Mouse (Mus musculus): Measurements from ENCODE around the gene Ccdc184. TPM values are rescaled to one million over a fixed set of nuclear protein-coding genes. Genes with fewer than 3 reads are reported as not detected.

Gene Ccdc184
- polyA plus RNA-seq, 1 experiment from 2014 or later, result 1.1 TPM

GRCm38 (mm10) chr15:98155944-98156343 is 11.0 kb upstream of the Ccdc184 start:
- no peaks in the 10 kb centered on the region for H3K9me3 ChIP-seq
- H3K4me1 ChIP-seq, result no peaks in the 10 kb centered on the region
- no peak overlapping the region for H3K9ac ChIP-seq
- H3K4me3 ChIP-seq, result no peak overlapping the region
- no peak for ATAC-seq (ENCODE audit: extremely low read depth, insufficient number of reproducible peaks, low FRiP score, low TSS enrichment)
- 53% methylated on average over 4 of the region's 4 CpGs for whole genome bisulfite sequencing
- H3K27ac ChIP-seq (replicated peaks), result no peak overlapping the region
- no peaks in the 10 kb centered on the region for H3K27me3 ChIP-seq (replicated peaks)
- no peaks in the 10 kb centered on the region for H3K36me3 ChIP-seq
- H3K4me2 ChIP-seq, result no peak overlapping the region

GRCm38 (mm10) chr15:98157253-98157652 is 9.7 kb upstream of the Ccdc184 start:
- Histone ChIP-seq H3K36me3 (no peaks in the 10 kb centered on the region), H3K9ac (no peak overlapping the region), H3K4me3 (no peak overlapping the region), H3K27ac (replicated peaks) (no peak overlapping the region), H3K4me1 (peaks cover 2% of the 10 kb centered on the region), H3K9me3 (no peaks in the 10 kb centered on the region), H3K4me2 (no peak overlapping the region), H3K27me3 (replicated peaks) (no peaks in the 10 kb centered on the region)
- WGBS, result 40% methylated on average over 1 of the region's 1 CpGs
- no peak for ATAC-seq (ENCODE audit: extremely low read depth, insufficient number of reproducible peaks, low FRiP score, low TSS enrichment)

GRCm38 (mm10) chr15:98161026-98161805 is 5.7 kb upstream of the Ccdc184 start:
- Histone ChIP-seq H3K4me2 (no peak overlapping the region), H3K27me3 (replicated peaks) (peaks cover 21% of the 10 kb centered on the region), H3K9me3 (no peaks in the 10 kb centered on the region), H3K4me1 (peaks cover 10% of the 10 kb centered on the region), H3K36me3 (no peaks in the 10 kb centered on the region), H3K4me3 (no peak overlapping the region), H3K27ac (replicated peaks) (no peak overlapping the region), H3K9ac (no peak overlapping the region)
- no peak for ATAC-seq (ENCODE audit: extremely low read depth, insufficient number of reproducible peaks, low FRiP score, low TSS enrichment)
- 71% methylated on average over 19 of the region's 19 CpGs for WGBS

GRCm38 (mm10) chr15:98162561-98162960 is 4.4 kb upstream of the Ccdc184 start:
- Histone ChIP-seq H3K36me3 (no peaks in the 10 kb centered on the region), H3K27me3 (replicated peaks) (peaks cover 34% of the 10 kb centered on the region), H3K9ac (peak overlapping the region; percentile 8; the same call in 1 of the 2 replicates), H3K4me3 (no peak overlapping the region), H3K4me2 (no peak overlapping the region), H3K9me3 (no peaks in the 10 kb centered on the region), H3K27ac (replicated peaks) (peak overlapping the region; percentile 54; the same call in 1 of the 2 replicates), H3K4me1 (peaks cover 22% of the 10 kb centered on the region)
- WGBS, result 23% methylated on average over 4 of the region's 4 CpGs
- no peak for ATAC-seq (ENCODE audit: extremely low read depth, insufficient number of reproducible peaks, low FRiP score, low TSS enrichment)

- peaks cover 34% of the 10 kb centered on the region for H3K4me1 ChIP-seq
- no peak for ATAC-seq (ENCODE audit: extremely low read depth, insufficient number of reproducible peaks, low FRiP score, low TSS enrichment)
- H3K4me3 ChIP-seq, result no peak within 1 kb of the TSS
- H3K9ac ChIP-seq, result no peak within 1 kb of the TSS
- peaks cover 64% of the 10 kb centered on the region for H3K27me3 ChIP-seq (replicated peaks)
- no peaks in the 10 kb centered on the region for H3K36me3 ChIP-seq
- no peak within 1 kb of the TSS for H3K27ac ChIP-seq (replicated peaks)
- no peaks in the 10 kb centered on the region for H3K9me3 ChIP-seq
- 68% methylated on average over 5 of the region's 5 CpGs for WGBS
- no peak within 1 kb of the TSS for H3K4me2 ChIP-seq
Observed at GRCm38 (mm10) chr15:98165525-98165924, 1.4 kb upstream of the Ccdc184 start, which contains the start of gene Asb8. Gene Asb8 (minus strand): TSS chr15:98165625.

GRCm38 (mm10) chr15:98167645-98168621 is 975 bp downstream of the Ccdc184 start:
- H3K9me3 ChIP-seq, result no peaks in the 10 kb centered on the region
- H3K9ac ChIP-seq, result peak overlapping the region; percentile 75
- no peak overlapping the region for H3K27ac ChIP-seq (replicated peaks)
- H3K4me3 ChIP-seq, result peak overlapping the region; percentile 59
- no peaks in the 10 kb centered on the region for H3K36me3 ChIP-seq
- WGBS, result 2% methylated on average over 69 of the region's 69 CpGs
- H3K4me1 ChIP-seq, result peaks cover 25% of the 10 kb centered on the region
- peak overlapping the region; percentile 84 for H3K4me2 ChIP-seq
- H3K27me3 ChIP-seq (replicated peaks), result peaks cover 87% of the 10 kb centered on the region
- peak; percentile 67; the same call in 1 of the 2 replicates for ATAC-seq (ENCODE audit: extremely low read depth, insufficient number of reproducible peaks, low FRiP score, low TSS enrichment)

GRCm38 (mm10) chr15:98168622-98169004 is 1.7 kb downstream of the Ccdc184 start:
- H3K27me3 ChIP-seq (replicated peaks), result peaks cover 93% of the 10 kb centered on the region
- WGBS, result 11% methylated on average over 19 of the region's 19 CpGs
- no peak overlapping the region for H3K9ac ChIP-seq
- H3K27ac ChIP-seq (replicated peaks), result no peak overlapping the region
- peak overlapping the region; percentile 59 for H3K4me3 ChIP-seq
- H3K4me2 ChIP-seq, result peak overlapping the region; percentile 84
- ATAC-seq (ENCODE audit: extremely low read depth, insufficient number of reproducible peaks, low FRiP score, low TSS enrichment), result no peak
- H3K36me3 ChIP-seq, result no peaks in the 10 kb centered on the region
- no peaks in the 10 kb centered on the region for H3K9me3 ChIP-seq
- peaks cover 23% of the 10 kb centered on the region for H3K4me1 ChIP-seq

- Histone ChIP-seq H3K36me3 (no peaks in the 10 kb centered on the region), H3K9ac (no peak overlapping the region), H3K4me3 (no peak overlapping the region), H3K27me3 (replicated peaks) (peaks cover 93% of the 10 kb centered on the region), H3K9me3 (no peaks in the 10 kb centered on the region), H3K27ac (replicated peaks) (no peak overlapping the region), H3K4me1 (peaks cover 23% of the 10 kb centered on the region), H3K4me2 (no peak overlapping the region)
- WGBS, result 34% methylated on average over 7 of the region's 7 CpGs
- no peak for ATAC-seq (ENCODE audit: extremely low read depth, insufficient number of reproducible peaks, low FRiP score, low TSS enrichment)
Observed at GRCm38 (mm10) chr15:98170365-98170764, 3.4 kb downstream of the Ccdc184 start.

- Histone ChIP-seq H3K9me3 (no peaks in the 10 kb centered on the region), H3K4me2 (no peak overlapping the region), H3K27me3 (replicated peaks) (peaks cover 92% of the 10 kb centered on the region), H3K4me3 (no peak overlapping the region), H3K4me1 (peaks cover 23% of the 10 kb centered on the region), H3K27ac (replicated peaks) (no peak overlapping the region), H3K9ac (no peak overlapping the region), H3K36me3 (no peaks in the 10 kb centered on the region)
- no peak for ATAC-seq (ENCODE audit: extremely low read depth, insufficient number of reproducible peaks, low FRiP score, low TSS enrichment)
- WGBS, result 61% methylated on average over 9 of the region's 9 CpGs
Observed at GRCm38 (mm10) chr15:98170917-98171316, 4.0 kb downstream of the Ccdc184 start.

- no peak for ATAC-seq (ENCODE audit: extremely low read depth, insufficient number of reproducible peaks, low FRiP score, low TSS enrichment)
- 62% methylated on average over 5 of the region's 5 CpGs for WGBS
- H3K4me3 ChIP-seq, result no peak overlapping the region
- H3K9me3 ChIP-seq, result no peaks in the 10 kb centered on the region
- peaks cover 16% of the 10 kb centered on the region for H3K4me1 ChIP-seq
- H3K9ac ChIP-seq, result no peak overlapping the region
- H3K27ac ChIP-seq (replicated peaks), result no peak overlapping the region
- no peaks in the 10 kb centered on the region for H3K36me3 ChIP-seq
- H3K27me3 ChIP-seq (replicated peaks), result peaks cover 85% of the 10 kb centered on the region
- no peak overlapping the region for H3K4me2 ChIP-seq
Observed at GRCm38 (mm10) chr15:98172113-98172512, 5.2 kb downstream of the Ccdc184 start.

GRCm38 (mm10) chr15:98173821-98174220 is 6.9 kb downstream of the Ccdc184 start:
- H3K27ac ChIP-seq (replicated peaks), result no peak overlapping the region
- H3K4me2 ChIP-seq, result no peak overlapping the region
- H3K4me3 ChIP-seq, result no peak overlapping the region
- H3K27me3 ChIP-seq (replicated peaks), result peaks cover 75% of the 10 kb centered on the region
- H3K9me3 ChIP-seq, result no peaks in the 10 kb centered on the region
- no peaks in the 10 kb centered on the region for H3K4me1 ChIP-seq
- no peak for ATAC-seq (ENCODE audit: extremely low read depth, insufficient number of reproducible peaks, low FRiP score, low TSS enrichment)
- 34% methylated on average over 8 of the region's 8 CpGs for WGBS
- no peak overlapping the region for H3K9ac ChIP-seq
- H3K36me3 ChIP-seq, result no peaks in the 10 kb centered on the region
